Mouse (Mus musculus) macrophage (primary cell): Measurements from ENCODE around the gene Rnd2. TPM values are rescaled to one million over a fixed set of nuclear protein-coding genes. Genes with fewer than 3 reads are reported as not detected.

Experiments used
- H3K27ac ChIP-seq: fragments of 350-480 bp; formaldehyde crosslinking; 2 replicates; pipeline ENCODE4 v1.9.0; 2021
- H3K36me3 ChIP-seq: fragments of 350-480 bp; formaldehyde crosslinking; 2 replicates; pipeline ENCODE4 v1.9.0; 2021; ENCODE audit errors: inconsistent target
- H3K4me3 ChIP-seq: fragments of 350-480 bp; formaldehyde crosslinking; 2 replicates; pipeline ENCODE4 v1.9.0; 2021; ENCODE audit errors: inconsistent target
- H3K79me2 ChIP-seq: fragments of 350-480 bp; formaldehyde crosslinking; 2 replicates; pipeline ENCODE4 v1.9.0; 2021; ENCODE audit errors: inconsistent target
- WGBS: methylation state at CpG from one replicate; pipeline ENCODE4 v1.1.7; 2026; ENCODE audit warnings: inconsistent platforms; ENCODE audit not compliant: missing documents; 5-methylcytosine and 5-hydroxymethylcytosine counted together
- polyA plus RNA-seq: library from polyadenylated mRNA; stranded (reverse); fragments of 250-400 nt; gene quantifications from 3 replicates; pipeline ENCODE4 v1.2.4, GENCODE M21; 2018; ENCODE audit warnings: inconsistent platforms

Rnd2 gene
- polyA plus RNA-seq, 1 experiment from 2014 or later, result 6.7 TPM

- Histone ChIP-seq H3K36me3 (no peaks in the 10 kb centered on the region), H3K4me3 (no peak overlapping the region), H3K27ac (no peak overlapping the region), H3K79me2 (no peaks in the 10 kb centered on the region)
- 76% methylated on average over 6 of the region's 6 CpGs for WGBS
Measured at GRCm38 (mm10) chr11:101485509-101486028, 20.8 kb downstream of the Rnd2 start.

GRCm38 (mm10) chr11:101486126-101486525, 21.3 kb downstream of the Rnd2 start:
- Histone ChIP-seq H3K79me2 (no peaks in the 10 kb centered on the region), H3K4me3 (no peak overlapping the region), H3K36me3 (no peaks in the 10 kb centered on the region), H3K27ac (no peak overlapping the region)
- 88% methylated on average over 6 of the region's 6 CpGs for WGBS

GRCm38 (mm10) chr11:101506269-101506780, 41.5 kb downstream of the Rnd2 start:
- WGBS, result 96% methylated on average over 5 of the region's 5 CpGs
- Histone ChIP-seq H3K27ac (no peak overlapping the region), H3K36me3 (no peaks in the 10 kb centered on the region), H3K79me2 (no peaks in the 10 kb centered on the region), H3K4me3 (no peak overlapping the region)

GRCm38 (mm10) chr11:101507090-101507489, 42.3 kb downstream of the Rnd2 start:
- Histone ChIP-seq H3K27ac (no peak overlapping the region), H3K36me3 (no peaks in the 10 kb centered on the region), H3K4me3 (no peak overlapping the region), H3K79me2 (no peaks in the 10 kb centered on the region)
- WGBS, result 87% methylated on average over 7 of the region's 7 CpGs

- no peak overlapping the region for H3K27ac ChIP-seq
- H3K4me3 ChIP-seq, result no peak overlapping the region
- WGBS, result 74% methylated on average over 5 of the region's 5 CpGs
- no peaks in the 10 kb centered on the region for H3K36me3 ChIP-seq
- H3K79me2 ChIP-seq, result no peaks in the 10 kb centered on the region
Measured at GRCm38 (mm10) chr11:101518937-101519336, 54.1 kb downstream of the Rnd2 start.

GRCm38 (mm10) chr11:101519364-101519763, 54.6 kb downstream of the Rnd2 start:
- Histone ChIP-seq H3K79me2 (no peaks in the 10 kb centered on the region), H3K27ac (no peak overlapping the region), H3K36me3 (no peaks in the 10 kb centered on the region), H3K4me3 (no peak overlapping the region)
- WGBS, result 96% methylated on average over 6 of the region's 6 CpGs

Other genes with a start within 250 kb of the Rnd2 start
- gene Ezh1, start 238.5 kb upstream of the Rnd2 start, polyA plus RNA-seq, result 19.6 to 40.4 TPM (median 38.1 TPM) in 3 replicates
- gene Ramp2, start 219.0 kb upstream of the Rnd2 start, polyA plus RNA-seq, result 0.36 TPM in 1 of 3 replicates, not detected in the others
- 90.9 to 128 TPM (median 115 TPM) in 3 replicates for gene Vps25, start 211.3 kb upstream of the Rnd2 start, polyA plus RNA-seq
- gene Wnk4, start 204.4 kb upstream of the Rnd2 start, polyA plus RNA-seq, result not detected in 3 replicates
- gene Cntd1, start 186.0 kb upstream of the Rnd2 start, polyA plus RNA-seq, result 0.17 to 0.29 TPM in 2 of 3 replicates, not detected in the other
- gene Coa3, start 185.9 kb upstream of the Rnd2 start, polyA plus RNA-seq, result 46.1 to 108 TPM (median 103 TPM) in 3 replicates
- 89.3 to 112 TPM (median 98.9 TPM) in 3 replicates for gene Becn1, start 162.7 kb upstream of the Rnd2 start, polyA plus RNA-seq
- gene Psme3, start 148.8 kb upstream of the Rnd2 start, polyA plus RNA-seq, result 53.0 to 111 TPM (median 98.6 TPM) in 3 replicates
- 0.43 to 1.0 TPM (median 0.67 TPM) in 3 replicates for gene Aoc2, start 139.9 kb upstream of the Rnd2 start, polyA plus RNA-seq
- not detected in 3 replicates for gene Aoc3, start 134.4 kb upstream of the Rnd2 start, polyA plus RNA-seq
- not detected in 3 replicates for gene G6pc, start 97.4 kb upstream of the Rnd2 start, polyA plus RNA-seq
- 11.0 to 28.5 TPM (median 12.0 TPM) in 3 replicates for gene Aarsd1, start 47.4 kb upstream of the Rnd2 start, polyA plus RNA-seq
- gene Gm27029, start 40.2 kb upstream of the Rnd2 start, polyA plus RNA-seq, result 0.82 to 2.1 TPM in 2 of 3 replicates, not detected in the other
- gene Rundc1, start 39.9 kb upstream of the Rnd2 start, polyA plus RNA-seq, result 7.5 to 12.0 TPM (median 11.5 TPM) in 3 replicates
- 1.6 to 5.3 TPM in 2 of 3 replicates, not detected in the other for gene Ptges3l, start 39.7 kb upstream of the Rnd2 start, polyA plus RNA-seq
- gene Rpl27, start 22.7 kb upstream of the Rnd2 start, polyA plus RNA-seq, result 158 to 680 TPM (median 569 TPM) in 3 replicates
- gene Ifi35, start 16.6 kb upstream of the Rnd2 start, polyA plus RNA-seq, result 24.9 to 84.0 TPM (median 72.4 TPM) in 3 replicates
- 611 to 709 TPM (median 617 TPM) in 3 replicates for gene Vat1, start 1.2 kb downstream of the Rnd2 start, polyA plus RNA-seq
- 0.61 to 7.7 TPM (median 2.1 TPM) in 3 replicates for gene Brca1, start 87.0 kb downstream of the Rnd2 start, polyA plus RNA-seq
- 57.2 to 95.2 TPM (median 88.0 TPM) in 3 replicates for gene Nbr1, start 87.2 kb downstream of the Rnd2 start, polyA plus RNA-seq
- 374 to 580 TPM (median 389 TPM) in 3 replicates for gene Tmem106a, start 117.2 kb downstream of the Rnd2 start, polyA plus RNA-seq
- not detected in 3 replicates for gene Gm11634, start 134.3 kb downstream of the Rnd2 start, polyA plus RNA-seq
- gene Rdm1, start 162.2 kb downstream of the Rnd2 start, polyA plus RNA-seq, result 3.7 to 12.9 TPM (median 6.8 TPM) in 3 replicates
- gene Arl4d, start 200.5 kb downstream of the Rnd2 start, polyA plus RNA-seq, result 1.9 to 2.8 TPM (median 2.1 TPM) in 3 replicates